Mouse (Mus musculus) ES-Bruce4 (cell line): Measurements from ENCODE around the gene Nono.

Experiments used
- CTCF ChIP-seq: IDR thresholded peaks from one replicate; pipeline ENCODE4 v1.8.1; 2011; ENCODE audit warnings: low read depth, low read length
- EP300 ChIP-seq: IDR thresholded peaks from 2 replicates; pipeline ENCODE4 v1.6.1; 2011; ENCODE audit warnings: low read depth, low read length; ENCODE audit not compliant: insufficient read depth
- POLR2A ChIP-seq: IDR thresholded peaks from one replicate; pipeline ENCODE4 v1.8.1; 2011; ENCODE audit warnings: low read length; ENCODE audit not compliant: insufficient read depth

GRCm38 (mm10) chrX:101396459-101396858 is 32.7 kb upstream of the Nono start:
- TF ChIP-seq EP300 (peak; percentile 89), POLR2A (no peak), CTCF (no peak)
